ENCODE assay signal across 25 mouse cellular contexts in genomic region chr3:145693361-145693760, GRCm38 (mm10). TPM values are rescaled to one million over a fixed set of nuclear protein-coding genes. Genes with fewer than 3 reads are reported as not detected.
"Had no signal": no experiment of that assay in that cellular context is flagged by ENCODE, and none has a peak within 500 bp of the region (broad histone marks: within the 10 kb centered on the region; RNA-seq: fewer than 3 reads in every experiment).

No protein-coding gene starts in this region.

- H3K4me1 ChIP-seq: heart, embryonic 10.5 days; heart, embryonic 12.5 days; hindbrain, embryonic 12.5 days; intestine, embryonic 15.5 days; limb, embryonic 12.5 days; liver, embryonic 12.5 days had no signal

- DNase-seq: gastrocnemius, postnatal 14 days; gastrocnemius, postnatal 36 days; heart, adult 2 months; heart, postnatal 10 days; heart, postnatal 4 days; kidney, adult 18-20 months; kidney, adult 8-10 months; kidney, postnatal 10 days; kidney, postnatal 25 days; kidney, postnatal 4 days; liver had no signal

- H3K27ac ChIP-seq: heart, adult 2 months; heart, embryonic 10.5 days; hindbrain, embryonic 10.5 days; hindbrain, embryonic 12.5 days; hindbrain, embryonic 14.5 days; intestine, embryonic 15.5 days; layer of hippocampus, adult 2 months; left cerebral cortex, adult 2 months; limb, embryonic 10.5 days; limb, embryonic 12.5 days; liver, embryonic 12.5 days; liver, embryonic 14.5 days had no signal

- H3K4me3 ChIP-seq: heart, adult 2 months; heart, embryonic 10.5 days; heart, embryonic 12.5 days; hindbrain, embryonic 10.5 days; hindbrain, embryonic 12.5 days; intestine, embryonic 15.5 days; layer of hippocampus, adult 2 months; left cerebral cortex, adult 2 months; limb, embryonic 10.5 days; limb, embryonic 12.5 days; liver, embryonic 12.5 days had no signal

RNA-seq across cellular contexts. Expression of gene Ccn1, which starts 43.6 kb away (rescaled TPM):
- total RNA-seq: granulocyte monocyte progenitor cell, adult 5-6 weeks had no signal
- polyA plus RNA-seq: inflammation-experienced regulatory T-cells, adult 6 months had no signal
